Mouse (Mus musculus): ENCODE data around the gene Pde10a. TPM values are rescaled to one million over a fixed set of nuclear protein-coding genes. Genes with fewer than 3 reads are reported as not detected.

The Pde10a gene
- total RNA-seq, 2 experiments from 2014 or later = 59.6 to 61.8 TPM

- DNase-seq (ENCODE audit: low spot score in 2 of 2) = peak; percentile 77 to 84
Observed at GRCm38 (mm10) chr17:8524387-8525165, 596 bp upstream of the Pde10a start.

- peak in 1 of 2 experiments; percentile 37 for DNase-seq (ENCODE audit: low spot score in 2 of 2)
Observed at GRCm38 (mm10) chr17:8525971-8526740, 984 bp downstream of the Pde10a start.

GRCm38 (mm10) chr17:8526815-8527261 is 1.7 kb downstream of the Pde10a start:
- peak in 1 of 2 experiments; percentile 38 for DNase-seq (ENCODE audit: low spot score in 2 of 2)

- no peak for DNase-seq (ENCODE audit: low spot score in 2 of 2)
Observed at GRCm38 (mm10) chr17:8528641-8529040, 3.5 kb downstream of the Pde10a start.

- DNase-seq (ENCODE audit: low spot score in 2 of 2) = no peak
Observed at GRCm38 (mm10) chr17:8532609-8533008, 7.4 kb downstream of the Pde10a start.

- DNase-seq (ENCODE audit: low spot score in 2 of 2) = no peak
Observed at GRCm38 (mm10) chr17:8533828-8534227, 8.7 kb downstream of the Pde10a start.

- no peak for DNase-seq (ENCODE audit: low spot score in 2 of 2)
Observed at GRCm38 (mm10) chr17:8536522-8536921, 11.3 kb downstream of the Pde10a start.

GRCm38 (mm10) chr17:8538102-8538501 is 12.9 kb downstream of the Pde10a start:
- DNase-seq (ENCODE audit: low spot score in 2 of 2) = no peak

- DNase-seq (ENCODE audit: low spot score in 2 of 2) = no peak
Observed at GRCm38 (mm10) chr17:8541974-8542538, 16.9 kb downstream of the Pde10a start.

GRCm38 (mm10) chr17:8546366-8546765 is 21.2 kb downstream of the Pde10a start:
- no peak for DNase-seq (ENCODE audit: low spot score in 2 of 2)

- no peak for DNase-seq (ENCODE audit: low spot score in 2 of 2)
Observed at GRCm38 (mm10) chr17:8548733-8549132, 23.6 kb downstream of the Pde10a start.

- no peak for DNase-seq (ENCODE audit: low spot score in 2 of 2)
Observed at GRCm38 (mm10) chr17:8551641-8552040, 26.5 kb downstream of the Pde10a start.

GRCm38 (mm10) chr17:8552346-8553035 is 27.3 kb downstream of the Pde10a start:
- DNase-seq (ENCODE audit: low spot score in 2 of 2) = no peak

GRCm38 (mm10) chr17:8553601-8554000 is 28.4 kb downstream of the Pde10a start:
- DNase-seq (ENCODE audit: low spot score in 2 of 2) = no peak

GRCm38 (mm10) chr17:8554219-8554618 is 29.0 kb downstream of the Pde10a start:
- DNase-seq (ENCODE audit: low spot score in 2 of 2) = no peak

GRCm38 (mm10) chr17:8555785-8556184 is 30.6 kb downstream of the Pde10a start:
- DNase-seq (ENCODE audit: low spot score in 2 of 2) = no peak

GRCm38 (mm10) chr17:8556223-8556622 is 31.1 kb downstream of the Pde10a start:
- DNase-seq (ENCODE audit: low spot score in 2 of 2) = no peak

GRCm38 (mm10) chr17:8557926-8558325 is 32.8 kb downstream of the Pde10a start:
- DNase-seq (ENCODE audit: low spot score in 2 of 2) = no peak

- no peak for DNase-seq (ENCODE audit: low spot score in 2 of 2)
Observed at GRCm38 (mm10) chr17:8562101-8562885, 37.1 kb downstream of the Pde10a start.

- no peak for DNase-seq (ENCODE audit: low spot score in 2 of 2)
Observed at GRCm38 (mm10) chr17:8562886-8563280, 37.7 kb downstream of the Pde10a start.

GRCm38 (mm10) chr17:8566850-8567249 is 41.7 kb downstream of the Pde10a start, which contains the start of gene Gm17087:
Gene Gm17087 (minus strand): TSS chr17:8566950.
- no peak for DNase-seq (ENCODE audit: low spot score in 2 of 2)
